Mouse (Mus musculus) G1E (cell line): ENCODE data around the gene Folr2. TPM values are rescaled to one million over a fixed set of nuclear protein-coding genes. Genes with fewer than 3 reads are reported as not detected.

Experiments
- ATAC-seq: 2 replicates; pipeline ENCODE4 v1.8.0; 2016; ENCODE audit warnings: mild to moderate bottlenecking; ENCODE audit not compliant: insufficient number of reproducible peaks, poor library complexity, low FRiP score, severe bottlenecking; ENCODE audit errors: extremely low read depth
- DNase-seq: peaks from one replicate; pipeline ENCODE4 v3.0.0; 2012; ENCODE audit warnings: low spot score
- H3K27me3 ChIP-seq: 2 replicates; pipeline ENCODE4 v1.6.1; 2012; ENCODE audit warnings: mild to moderate bottlenecking, low read length, inconsistent platforms; ENCODE audit not compliant: insufficient read depth
- H3K36me3 ChIP-seq: replicated peaks from 2 replicates; pipeline ENCODE3; 2012; ENCODE audit warnings: mild to moderate bottlenecking, inconsistent platforms
- H3K4me1 ChIP-seq: 2 replicates; pipeline ENCODE4 v1.6.1; 2012; ENCODE audit warnings: low read depth, low read length, inconsistent platforms, mixed read lengths; ENCODE audit not compliant: insufficient read depth
- H3K4me3 ChIP-seq: 2 replicates; pipeline ENCODE4 v1.5.1; 2012; ENCODE audit warnings: low read depth, mild to moderate bottlenecking, inconsistent platforms, low read length, moderate library complexity, mixed read lengths
- H3K9me3 ChIP-seq: replicated peaks from 2 replicates; pipeline ENCODE4 v1.6.1; 2012; ENCODE audit warnings: inconsistent platforms
- CTCF ChIP-seq: IDR thresholded peaks from 2 replicates; pipeline ENCODE4 v1.5.1; 2012; ENCODE audit warnings: low read depth, low read length, inconsistent platforms, mixed read lengths
- GATA1 ChIP-seq: IDR thresholded peaks from 2 replicates; pipeline ENCODE4 v1.6.1; 2012; ENCODE audit warnings: borderline replicate concordance, low read length, inconsistent platforms, mixed read lengths
- GATA2 ChIP-seq: IDR thresholded peaks from 2 replicates; pipeline ENCODE4 v1.6.1; 2012; ENCODE audit warnings: low read depth, low read length, inconsistent platforms, borderline replicate concordance
- POLR2AphosphoS5 ChIP-seq: IDR thresholded peaks from 2 replicates; pipeline ENCODE4 v1.6.1; 2012; ENCODE audit warnings: low read depth, low read length, inconsistent platforms; ENCODE audit not compliant: insufficient replicate concordance
- TAL1 ChIP-seq: conservative IDR thresholded peaks from 2 replicates; pipeline ENCODE4 v1.6.1; 2012; ENCODE audit warnings: low read depth, low read length, inconsistent platforms, mixed read lengths
- polyA plus RNA-seq: library from polyadenylated mRNA; stranded (reverse); fragments of >175 nt; gene quantifications from 2 replicates; pipeline ENCODE4 v1.2.3, GENCODE M21; 2012
- total RNA-seq, 2 experiments: library from RNA; stranded (forward) in 1 of 2; stranded (reverse) in 1 of 2; fragments of 200-1000 nt in 1 of 2; fragments of >200 nt in 1 of 2; fragmentation: Nextera tagmentation in 1 of 2; gene quantifications; 2 replicates each; pipeline ENCODE4 v1.2.3; 2014 to 2017

Folr2 gene
- total and polyA plus RNA-seq, 3 experiments = not detected

DNA sequence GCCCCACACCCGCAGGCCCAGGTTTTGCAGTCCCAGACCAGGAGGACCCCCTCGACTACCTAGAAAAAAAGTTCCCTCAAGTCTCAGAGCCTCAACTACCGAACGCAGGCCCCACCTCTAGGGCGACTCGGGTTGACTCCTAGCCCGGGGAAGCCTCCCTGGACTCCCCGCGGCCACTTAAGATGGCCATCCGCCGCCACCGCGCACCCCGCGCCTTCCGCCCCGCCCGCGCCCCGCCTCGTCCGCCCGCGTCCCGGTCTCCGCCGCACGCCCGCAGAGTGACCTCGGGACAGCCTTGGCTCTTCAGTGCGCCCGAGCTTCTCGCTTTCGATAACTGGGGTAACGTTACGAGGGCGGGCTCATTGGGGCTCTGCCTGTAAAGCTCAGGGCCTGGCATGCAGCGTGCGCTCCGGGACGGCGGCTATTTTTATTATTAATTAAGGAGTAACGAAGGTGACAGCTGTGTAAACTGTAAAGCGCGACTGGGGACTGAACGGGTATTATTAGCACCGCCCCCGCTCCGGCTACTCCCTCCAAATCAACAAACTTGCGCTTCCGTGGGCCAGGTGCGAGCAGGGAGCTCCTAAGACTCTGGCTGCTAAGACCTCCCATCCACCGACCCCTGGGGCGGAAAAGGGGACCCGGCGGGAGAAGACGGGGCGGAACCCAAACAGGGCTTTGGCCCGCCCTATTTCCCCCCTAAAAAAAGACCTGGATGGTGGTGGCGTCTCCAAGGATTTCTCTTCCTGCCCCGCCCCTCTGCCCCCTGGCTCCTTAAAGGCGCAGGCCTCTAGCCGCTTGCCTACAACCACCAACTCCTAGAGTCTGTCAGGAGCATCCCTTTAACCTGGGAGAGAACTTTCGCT is 19.2 kb downstream of the Folr2 start, which contains the start of gene Inppl1:
Inppl1 (minus strand) TSS at position 624 of the 866 bp plus-strand sequence.
- Histone ChIP-seq H3K27me3 (peaks cover 15% of the 10 kb centered on the region), H3K4me3 (peak within 1 kb of the TSS; percentile 80), H3K36me3 (peaks cover 25% of the 10 kb centered on the region), H3K4me1 (peaks cover 26% of the 10 kb centered on the region), H3K9me3 (no peaks in the 10 kb centered on the region)
- DNase-seq = peak; percentile 65
- TF ChIP-seq CTCF = no peak
- TF ChIP-seq GATA2 = no peak
- TF ChIP-seq GATA1 = no peak
- no peak for TF ChIP-seq POLR2AphosphoS5
- no peak for TF ChIP-seq TAL1
- 0 out of 2 replicates have a peak, but pooled peaks have one; percentile 29 for ATAC-seq

DNA sequence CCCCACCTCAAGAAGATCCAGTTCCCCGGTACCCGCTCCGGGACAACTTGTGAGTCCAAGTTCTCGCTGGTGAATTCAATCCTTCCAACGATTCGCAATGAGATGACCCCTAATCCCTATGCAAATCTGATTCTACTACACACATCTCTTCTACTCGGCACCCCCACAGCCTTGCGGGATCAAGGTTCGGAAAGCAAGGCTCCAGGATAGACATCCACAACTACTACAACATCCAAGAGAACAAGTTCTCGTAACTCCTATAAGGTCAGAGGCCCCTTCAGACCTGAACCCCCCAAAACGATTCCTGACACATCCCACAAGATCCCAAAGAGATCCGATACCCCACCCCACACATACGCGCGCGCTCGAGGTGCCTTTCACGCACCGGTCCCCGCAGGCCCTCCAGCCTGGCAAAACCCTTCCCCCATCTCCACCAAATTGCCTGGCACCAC is 19.8 kb downstream of the Folr2 start:
- Histone ChIP-seq H3K27me3 (peaks cover 15% of the 10 kb centered on the region), H3K4me1 (peaks cover 26% of the 10 kb centered on the region), H3K4me3 (peak overlapping the region; percentile 80), H3K36me3 (peaks cover 32% of the 10 kb centered on the region), H3K9me3 (no peaks in the 10 kb centered on the region)
- TF ChIP-seq POLR2AphosphoS5 = no peak
- TF ChIP-seq GATA2 = no peak
- TF ChIP-seq TAL1 = no peak
- TF ChIP-seq CTCF = no peak
- no peak for TF ChIP-seq GATA1
- ATAC-seq = no peak
- no peak for DNase-seq

- no peaks in the 10 kb centered on the region for H3K9me3 ChIP-seq
- H3K4me1 ChIP-seq = peaks cover 26% of the 10 kb centered on the region
- ATAC-seq (peak; percentile 38; the same call in 1 of the 2 replicates), DNase-seq (peak; percentile 36)
- H3K4me3 ChIP-seq = peak overlapping the region; percentile 80
- TF ChIP-seq TAL1 = no peak
- no peak for TF ChIP-seq POLR2AphosphoS5
- no peak for TF ChIP-seq GATA1
- TF ChIP-seq GATA2 = no peak
- no peak for TF ChIP-seq CTCF
- peaks cover 38% of the 10 kb centered on the region for H3K36me3 ChIP-seq
- peaks cover 15% of the 10 kb centered on the region for H3K27me3 ChIP-seq
These were observed 20.5 kb downstream of the Folr2 start for GRCm38 (mm10) chr7:101836271-101837153.

DNA sequence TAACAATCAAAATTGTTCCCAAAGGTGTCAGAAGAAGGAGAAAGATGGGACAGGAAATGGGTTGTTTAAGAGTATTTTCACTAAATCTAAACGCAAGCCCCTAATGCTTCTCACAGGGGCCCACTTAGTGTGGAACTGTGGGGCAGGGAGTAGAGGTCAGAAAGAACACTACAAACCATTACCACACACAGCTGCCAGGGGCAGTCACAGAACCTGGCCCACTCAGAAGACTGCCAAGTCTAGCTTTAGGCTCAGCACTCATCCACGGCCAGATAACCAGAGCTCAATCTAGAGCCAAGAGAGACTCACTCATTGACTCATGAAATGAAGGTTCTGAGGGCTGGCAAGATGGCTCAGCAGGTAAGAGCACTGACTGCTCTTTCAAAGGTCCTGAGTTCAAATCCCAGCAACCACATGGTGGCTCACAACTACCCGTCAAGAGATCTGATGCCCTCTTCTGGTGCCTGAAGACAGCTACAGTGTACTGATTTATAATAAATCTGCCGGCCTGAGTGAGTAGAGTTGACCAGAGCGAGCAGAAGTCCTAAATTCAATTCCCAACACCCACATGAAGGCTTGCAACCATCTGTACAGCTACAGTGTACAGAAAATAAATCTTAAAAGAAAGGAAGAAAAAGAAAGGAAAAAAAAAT is 21.4 kb downstream of the Folr2 start:
- Histone ChIP-seq H3K36me3 (peaks cover 48% of the 10 kb centered on the region), H3K4me1 (peaks cover 26% of the 10 kb centered on the region), H3K27me3 (peaks cover 12% of the 10 kb centered on the region), H3K9me3 (no peaks in the 10 kb centered on the region), H3K4me3 (no peak overlapping the region)
- DNase-seq = no peak
- ATAC-seq = no peak
- TF ChIP-seq CTCF (no peak), GATA1 (no peak)

- no peak for TF ChIP-seq GATA2
- Histone ChIP-seq H3K4me1 (peaks cover 26% of the 10 kb centered on the region), H3K27me3 (peaks cover 8% of the 10 kb centered on the region), H3K4me3 (no peak overlapping the region), H3K36me3 (peaks cover 54% of the 10 kb centered on the region), H3K9me3 (no peaks in the 10 kb centered on the region)
- DNase-seq = no peak
- ATAC-seq = no peak
These were observed 22.1 kb downstream of the Folr2 start for GRCm38 (mm10) chr7:101834903-101835302.

- ATAC-seq = no peak
- no peak for DNase-seq
- H3K4me3 ChIP-seq = no peak overlapping the region
- H3K9me3 ChIP-seq = no peaks in the 10 kb centered on the region
- H3K36me3 ChIP-seq = peaks cover 62% of the 10 kb centered on the region
- peaks cover 8% of the 10 kb centered on the region for H3K27me3 ChIP-seq
- TF ChIP-seq CTCF (no peak), GATA1 (no peak), GATA2 (no peak), POLR2AphosphoS5 (no peak), TAL1 (no peak)
- H3K4me1 ChIP-seq = peaks cover 26% of the 10 kb centered on the region
These were observed 22.9 kb downstream of the Folr2 start for GRCm38 (mm10) chr7:101833916-101834584.
